Mouse (Mus musculus): ENCODE measurements around the gene Sag.

GRCm38 (mm10) chr1:87879494-87880325, 76.2 kb downstream of the Sag start:
- TF ChIP-seq CTCF (IDR thresholded peaks at IDR 0.05) (no peak), EP300 (IDR thresholded peaks at IDR 0.05) (peak; percentile 76; the same call in 1 of the 2 replicates)

All from lung, postnatal 0 days (tissue).